Mouse (Mus musculus) erythroid progenitor cell, adult 5-6 weeks (primary cell): ENCODE measurements at regions not wholly inside any gene's neighbourhood (a gene's known extent, or its start where the extent isn't known, plus 50 kb on each side); places are given as distances from the start of the nearest gene placed in this dataset.
"Not testable (repeated sequence)": the region's sequence is repeated elsewhere in the genome, so short reads cannot be mapped to it uniquely, and the experiment has no call there.

Source experiments
- ATAC-seq: replicated peaks from 2 replicates; pipeline ENCODE4 v1.8.0; 2016; ENCODE audit warnings: moderate number of reproducible peaks, mild to moderate bottlenecking, moderate TSS enrichment, inconsistent platforms; ENCODE audit not compliant: poor library complexity, low FRiP score, severe bottlenecking

- ATAC-seq = no peak
Observed at GRCm38 (mm10) chr11:24293860-24294531, 216.1 kb downstream of the Bcl11a start.

DNA sequence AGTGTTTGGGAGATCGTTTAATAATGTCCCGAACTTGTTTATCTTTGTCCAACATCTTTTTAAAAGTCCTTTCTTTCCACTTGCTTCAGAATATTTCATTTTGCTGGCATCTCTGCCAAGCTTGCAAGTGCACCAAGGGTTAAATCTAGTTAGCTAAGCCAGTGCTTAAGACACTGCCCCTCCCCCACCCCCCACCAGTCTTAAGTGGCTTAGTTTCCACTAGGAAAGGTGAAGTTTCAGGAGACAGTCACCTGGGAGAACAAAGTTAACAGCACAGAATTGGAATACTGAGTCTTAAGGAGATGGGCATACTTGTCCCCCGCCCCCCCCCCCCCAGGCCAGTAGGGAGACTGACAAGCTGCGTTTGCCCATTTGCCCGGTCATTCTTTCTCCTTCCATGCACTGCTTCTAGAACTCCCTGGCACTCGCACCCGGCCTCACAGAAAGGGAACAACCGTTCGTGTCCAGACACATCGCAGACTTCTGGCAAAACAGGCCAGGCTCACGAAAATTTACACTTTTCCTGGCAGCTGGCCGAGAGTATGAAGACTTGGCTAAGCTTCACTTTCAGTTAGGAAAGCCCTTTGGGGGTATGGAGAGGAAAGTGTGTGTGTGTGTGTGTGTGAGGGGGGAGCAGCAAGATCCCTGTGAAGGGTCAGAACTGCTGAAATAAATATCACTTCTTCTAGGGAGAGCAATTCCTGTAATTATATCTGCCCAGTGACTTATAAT is 219.2 kb downstream of the Bcl11a start:
- ATAC-seq = no peak

GRCm38 (mm10) chr11:24297763-24298162 is 219.9 kb downstream of the Bcl11a start:
- ATAC-seq = no peak

DNA sequence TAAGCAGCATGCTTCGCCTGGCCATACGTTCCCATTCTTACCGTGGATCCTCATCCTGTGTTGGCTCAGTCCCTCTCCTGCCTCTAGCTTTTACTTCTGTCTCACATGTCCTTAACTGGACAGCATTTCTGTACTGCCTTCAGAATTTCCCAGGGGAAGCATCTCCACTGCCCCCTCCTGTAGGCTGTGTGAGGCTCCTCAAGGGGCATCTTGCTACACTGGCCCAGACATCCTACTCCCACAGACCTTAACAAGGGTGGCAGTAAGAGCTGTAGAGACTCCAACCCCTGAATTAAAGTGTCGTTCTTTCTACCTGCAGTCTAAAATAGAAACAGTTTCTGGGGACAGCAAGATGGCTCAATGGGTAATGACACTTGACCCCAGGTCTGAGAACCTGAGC is 222.5 kb downstream of the Bcl11a start:
- no peak for ATAC-seq

GRCm38 (mm10) chr11:24301201-24301600 is 223.3 kb downstream of the Bcl11a start:
- ATAC-seq = no peak

DNA sequence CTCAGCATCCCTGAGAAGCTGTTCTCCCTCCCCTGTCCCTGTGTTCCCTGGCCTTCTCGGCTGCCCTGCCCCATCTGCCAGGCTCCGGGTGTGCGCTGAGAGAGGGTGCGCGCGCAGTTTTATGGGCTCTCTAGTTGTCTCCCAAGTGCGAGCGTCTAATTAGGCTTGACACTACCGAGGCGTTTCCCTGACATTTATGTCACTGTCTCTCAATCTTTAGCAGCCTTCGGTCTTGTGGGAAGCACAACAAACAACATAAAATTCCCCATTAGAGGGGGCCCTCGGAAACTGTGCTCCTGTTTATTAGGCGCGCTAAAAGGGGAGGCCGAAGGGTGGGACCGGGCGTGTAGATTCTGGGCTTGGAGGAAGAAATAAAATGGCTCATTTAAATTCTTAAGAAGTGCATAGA is 227.3 kb downstream of the Bcl11a start:
- ATAC-seq = no peak

GRCm38 (mm10) chr11:24305691-24306090 is 227.8 kb downstream of the Bcl11a start:
- 0 out of 2 replicates have a peak, but pooled peaks have one; percentile 56 for ATAC-seq

GRCm38 (mm10) chr11:24306101-24306500 is 228.2 kb downstream of the Bcl11a start:
- no peak for ATAC-seq

GRCm38 (mm10) chr11:24307601-24308252 is 229.9 kb downstream of the Bcl11a start:
- ATAC-seq = no peak

DNA sequence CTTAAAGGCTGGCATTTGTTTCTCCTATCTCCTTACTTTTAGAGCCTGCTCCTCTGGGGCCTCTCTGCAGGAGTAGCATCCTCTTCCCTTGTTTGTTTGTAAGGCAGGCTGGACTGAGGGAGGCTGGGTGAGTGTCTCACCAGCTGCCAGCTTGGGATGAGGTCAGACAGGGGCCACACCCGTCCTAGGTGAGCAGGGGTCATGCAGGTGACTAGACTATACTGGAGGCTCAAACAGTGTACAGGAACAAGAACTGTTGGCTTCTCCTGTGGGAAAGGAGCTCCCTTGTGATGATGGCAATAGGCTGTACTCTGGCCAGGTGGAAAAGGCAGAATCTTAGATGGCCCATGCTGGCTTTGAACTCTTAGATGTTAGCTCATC is 230.4 kb downstream of the Bcl11a start:
- ATAC-seq = 0 out of 2 replicates have a peak, but pooled peaks have one; percentile 30

DNA sequence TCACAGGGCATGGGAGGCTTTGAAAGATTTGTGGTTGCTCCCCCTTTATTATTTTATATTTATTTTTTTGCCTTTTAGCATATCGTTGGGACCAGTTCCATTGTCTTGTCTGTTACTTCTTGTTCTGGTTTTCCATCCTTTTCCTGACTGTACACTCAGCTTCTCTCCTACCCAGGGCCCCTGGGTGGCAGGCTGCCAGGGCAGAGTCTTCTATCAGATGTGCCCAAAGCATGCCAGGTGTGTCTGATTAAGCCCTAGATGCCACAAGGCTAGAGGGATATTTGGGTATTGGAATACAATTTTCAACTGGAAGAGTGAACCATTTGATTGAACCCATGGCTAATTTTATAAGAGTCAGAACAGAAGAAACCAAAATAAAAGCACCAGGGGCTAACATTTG is 236.2 kb downstream of the Bcl11a start:
- no peak for ATAC-seq

DNA sequence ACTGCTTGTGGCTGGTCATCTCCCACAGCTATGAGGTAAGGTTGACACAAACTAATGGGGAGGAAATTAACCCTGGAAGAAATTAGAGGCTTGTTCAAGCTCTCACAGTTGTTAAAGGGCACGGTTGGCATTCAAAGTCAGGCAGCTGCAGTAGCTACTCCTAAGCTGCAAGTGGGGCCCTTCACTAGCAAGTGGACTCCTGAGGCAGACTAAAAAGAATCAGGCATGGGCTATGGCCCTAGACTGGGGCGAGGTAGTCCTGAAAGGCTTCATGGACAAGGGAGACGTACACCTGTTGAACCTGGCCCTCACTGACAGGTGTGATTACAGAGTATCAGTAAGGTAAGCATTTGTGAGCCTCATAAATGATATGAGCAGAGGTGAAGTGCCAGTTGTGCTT is 237.7 kb downstream of the Bcl11a start:
- ATAC-seq = no peak

DNA sequence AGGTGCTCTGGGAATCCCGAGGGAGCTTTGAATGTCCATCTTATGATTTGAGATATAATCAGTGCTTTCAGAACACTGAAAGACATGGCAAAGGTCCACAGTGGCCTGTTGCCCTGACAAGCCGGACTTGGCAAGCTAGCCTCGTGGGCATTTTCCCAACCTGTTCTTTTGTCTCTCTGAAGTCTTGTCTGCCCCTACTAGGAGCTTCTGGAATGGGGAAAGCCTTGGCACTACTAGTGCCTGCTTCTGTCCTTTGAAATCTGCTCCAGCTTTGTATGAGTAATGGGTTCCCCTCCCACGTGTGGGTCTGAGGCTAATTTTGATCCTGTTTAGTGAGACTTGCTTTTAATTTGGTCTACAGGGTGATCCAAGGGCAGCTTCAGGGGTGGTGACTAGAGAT is 238.3 kb downstream of the Bcl11a start:
- ATAC-seq = no peak

DNA sequence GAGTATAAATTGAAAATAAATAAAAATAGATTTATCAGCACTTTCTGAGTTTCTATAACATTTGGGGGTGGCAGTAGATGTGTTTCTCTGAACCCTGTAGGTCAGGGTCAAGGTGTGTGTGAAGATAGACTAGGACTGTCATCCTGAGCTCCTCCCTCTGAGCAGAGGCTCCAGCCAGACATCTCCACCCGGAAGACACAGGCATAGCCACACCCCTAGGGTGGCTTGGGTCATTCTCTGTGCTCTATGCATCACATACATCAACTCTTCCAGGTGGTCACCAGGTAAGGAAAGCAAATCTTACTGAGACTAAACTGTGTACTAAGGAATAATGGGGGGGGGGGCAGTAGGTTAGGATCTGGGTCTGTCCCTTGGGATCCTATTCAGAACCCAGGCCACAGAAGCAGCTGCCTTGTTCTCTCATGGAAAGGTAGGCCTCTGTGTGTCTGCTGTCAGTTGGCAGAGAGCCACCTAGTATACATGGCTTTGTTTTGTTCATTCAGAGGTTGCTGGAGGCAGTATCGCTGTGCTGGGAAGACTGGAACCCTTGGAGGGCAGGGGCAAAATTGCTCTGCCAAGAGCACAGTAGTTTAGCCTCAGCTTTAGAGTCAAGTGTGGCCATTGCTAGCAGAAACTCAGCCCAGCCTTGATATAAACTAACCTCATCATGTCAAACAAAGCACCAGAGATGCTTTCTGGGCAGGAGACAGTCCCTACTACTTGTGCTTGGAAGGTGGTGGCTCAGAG is 240.3 kb downstream of the Bcl11a start:
- no peak for ATAC-seq

DNA sequence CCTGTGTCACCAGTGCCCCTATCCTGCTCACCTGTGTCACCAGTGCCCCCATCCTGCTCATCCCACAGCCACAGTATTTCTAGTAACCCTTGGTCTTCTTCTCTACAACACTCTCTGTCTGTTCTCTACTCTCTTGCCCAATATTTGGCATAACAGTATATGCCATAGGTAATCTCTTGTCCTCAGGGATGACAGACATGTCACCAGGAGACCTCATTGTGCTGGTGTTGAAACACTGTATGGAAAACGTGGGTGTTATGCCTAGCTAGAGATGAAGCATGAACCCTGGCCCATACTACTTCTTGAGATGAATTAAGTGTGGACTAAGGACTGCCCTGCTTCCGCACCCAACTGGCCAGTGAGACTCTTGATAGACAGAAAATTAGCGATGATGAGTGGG is 241.4 kb downstream of the Bcl11a start:
- ATAC-seq = no peak

DNA sequence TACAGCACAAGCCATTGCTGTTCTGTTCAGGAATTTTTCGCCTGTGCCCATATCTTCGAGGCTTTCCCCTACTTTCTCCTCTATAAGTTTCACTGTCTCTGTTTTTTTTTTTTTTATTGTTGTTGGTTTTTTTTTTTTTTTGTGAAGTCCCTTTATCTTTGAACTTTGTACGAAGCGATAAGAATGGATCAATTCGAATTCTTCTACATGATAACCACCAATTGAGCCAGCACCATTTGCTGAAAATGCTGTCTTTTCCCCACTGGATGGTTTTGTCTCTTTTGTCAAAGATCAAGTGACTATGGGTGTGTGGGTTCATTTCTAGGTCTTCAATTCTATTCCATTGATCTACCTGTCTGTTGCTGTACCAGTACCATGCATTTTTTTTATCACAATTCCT is 244.6 kb downstream of the Bcl11a start:
- not testable (repeated sequence) for ATAC-seq

DNA sequence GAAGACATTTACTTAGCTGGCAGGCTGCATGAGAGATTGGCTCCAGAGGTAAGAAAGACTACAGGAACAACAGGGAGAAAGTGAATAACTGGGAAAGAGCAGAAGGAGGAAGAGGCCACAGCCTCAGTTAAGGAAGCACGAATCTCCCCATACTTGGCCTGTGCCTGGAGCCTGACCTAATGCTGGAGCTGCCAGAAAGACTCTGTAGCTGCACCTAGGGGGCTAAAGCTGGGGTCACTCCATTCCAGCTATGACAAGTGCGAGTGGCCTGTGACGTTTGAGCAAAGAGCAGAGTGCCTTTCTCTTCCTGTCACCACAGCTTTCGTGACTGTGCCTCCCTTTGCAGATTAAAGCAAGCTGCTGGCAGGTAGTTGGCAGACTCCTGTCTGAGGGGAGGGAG is 250.6 kb downstream of the Bcl11a start:
- ATAC-seq = no peak

DNA sequence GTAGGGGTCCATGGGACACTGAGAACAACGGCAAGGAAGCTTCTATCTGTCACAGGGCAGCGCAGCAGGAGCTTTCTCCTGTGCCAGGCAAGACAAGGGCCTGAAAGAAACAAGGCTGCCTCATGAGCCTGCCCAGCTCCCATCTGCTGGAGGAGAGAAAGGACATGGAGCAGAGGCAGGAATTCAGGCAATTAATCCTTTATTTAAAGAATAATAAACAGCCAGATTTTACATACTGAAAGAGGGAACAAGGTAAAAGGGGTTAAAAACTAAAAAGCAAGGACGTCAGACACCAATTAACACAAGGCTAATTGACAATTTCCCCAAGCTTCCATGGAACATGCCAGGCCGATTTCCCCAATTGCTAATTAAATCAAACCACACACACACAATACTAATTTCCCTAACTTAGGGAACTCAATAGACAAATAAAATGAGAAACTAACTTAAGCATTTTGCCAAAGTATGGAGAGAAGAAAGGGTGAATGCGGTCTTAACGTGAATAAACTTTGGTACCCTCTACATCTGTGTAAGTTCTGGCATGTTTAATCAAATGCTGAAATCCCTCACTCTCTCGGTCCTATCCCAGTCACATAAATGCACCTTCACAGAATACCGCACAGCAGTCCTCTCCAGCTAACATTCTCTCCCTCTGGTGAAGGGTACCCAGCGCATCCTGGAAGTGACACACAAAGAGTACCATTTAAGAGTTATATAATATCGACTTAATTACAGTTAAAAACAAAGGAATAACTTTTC is 252.7 kb downstream of the Bcl11a start:
- ATAC-seq = no peak

GRCm38 (mm10) chr11:24332241-24332640 is 254.4 kb downstream of the Bcl11a start:
- no peak for ATAC-seq

DNA sequence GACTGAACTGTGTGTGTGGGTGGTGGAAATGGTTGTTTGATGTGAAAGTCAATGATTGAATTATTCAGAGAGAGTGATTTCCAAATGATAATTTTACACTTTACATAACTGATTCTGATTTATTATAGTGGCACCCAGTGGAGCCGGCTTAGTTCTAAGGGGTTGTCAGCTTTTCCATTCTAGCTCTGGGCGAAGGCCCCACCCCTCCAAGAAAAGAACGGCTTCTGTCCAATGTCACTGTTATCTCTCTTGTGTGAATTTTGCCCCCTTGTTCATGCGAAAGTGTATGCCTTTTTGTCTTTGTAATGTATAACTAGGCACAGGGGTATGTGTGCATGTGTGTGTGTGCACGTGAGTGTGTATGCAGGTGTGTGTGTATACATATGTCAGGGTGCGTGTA is 255.3 kb downstream of the Bcl11a start:
- no peak for ATAC-seq
